Mouse (Mus musculus) limb, embryonic 10.5 days (tissue): ENCODE data around the gene Lancl1. TPM values are rescaled to one million over a fixed set of nuclear protein-coding genes. Genes with fewer than 3 reads are reported as not detected.

Experiments
- DNase-seq: peaks from one replicate; pipeline ENCODE4 v3.0.0-alpha.2; 2017; ENCODE audit warnings: low spot score
- H3K27ac ChIP-seq: fragments of 300-500 bp; sonication (generic); 2 replicates; pipeline ENCODE4 v1.5.1; 2016; ENCODE audit warnings: mild to moderate bottlenecking
- H3K27me3 ChIP-seq: fragments of 300-500 bp; sonication (generic); 2 replicates; pipeline ENCODE4 v1.6.1; 2016; ENCODE audit warnings: low read depth, mild to moderate bottlenecking; ENCODE audit not compliant: poor library complexity, severe bottlenecking
- H3K36me3 ChIP-seq: fragments of 300-500 bp; sonication (generic); 2 replicates; pipeline ENCODE4 v1.6.1; 2016; ENCODE audit warnings: mild to moderate bottlenecking, moderate library complexity
- H3K4me1 ChIP-seq: fragments of 300-500 bp; sonication (generic); 2 replicates; pipeline ENCODE4 v1.6.1; 2016
- H3K4me3 ChIP-seq: fragments of 300-500 bp; sonication (generic); 2 replicates; pipeline ENCODE4 v1.5.1; 2016; ENCODE audit warnings: mild to moderate bottlenecking, moderate library complexity
- H3K9me3 ChIP-seq: fragments of 300-500 bp; sonication (generic); replicated peaks from 2 replicates; pipeline ENCODE4 v1.6.1; 2016; ENCODE audit warnings: mild to moderate bottlenecking
- WGBS: fragments of 180-500 bp; shearing (Covaris S2); methylation state at CpG from one replicate; pipeline ENCODE4 v1.1.7; 2016; 5-methylcytosine and 5-hydroxymethylcytosine counted together
- polyA plus RNA-seq: library from polyadenylated mRNA; unstranded; fragments of >200 nt; fragmentation: Nextera tagmentation; extraction: Ambion mirVana; gene quantifications from 2 replicates; pipeline ENCODE4 v1.2.1, GENCODE M21; 2016

Gene Lancl1
- polyA plus RNA-seq = 73.6 and 84.3 TPM in 2 replicates

GRCm38 (mm10) chr1:67038246-67038987, at the start of gene Lancl1:
TSS of gene Lancl1 (minus strand) at chr1:67038872.
- Histone ChIP-seq H3K27me3 (no peaks in the 10 kb centered on the region), H3K4me3 (peak within 1 kb of the TSS; percentile 72), H3K36me3 (peaks cover 26% of the 10 kb centered on the region), H3K9me3 (no peaks in the 10 kb centered on the region), H3K27ac (peak within 1 kb of the TSS; percentile 85), H3K4me1 (peaks cover 14% of the 10 kb centered on the region)
- DNase-seq = peak; percentile 88
- WGBS = under 1% methylated on average over 41 of the region's 47 CpGs

- Histone ChIP-seq H3K27me3 (no peaks in the 10 kb centered on the region), H3K36me3 (no peaks in the 10 kb centered on the region), H3K27ac (no peak overlapping the region), H3K4me3 (no peak overlapping the region), H3K9me3 (no peaks in the 10 kb centered on the region), H3K4me1 (no peaks in the 10 kb centered on the region)
- no peak for DNase-seq
- WGBS = 91% methylated on average over 7 of the region's 7 CpGs
These were observed 40.5 kb upstream of the Lancl1 start for GRCm38 (mm10) chr1:67079146-67079545.

- no peaks in the 10 kb centered on the region for H3K36me3 ChIP-seq
- no peaks in the 10 kb centered on the region for H3K27me3 ChIP-seq
- no peak overlapping the region for H3K4me3 ChIP-seq
- H3K9me3 ChIP-seq = no peaks in the 10 kb centered on the region
- H3K4me1 ChIP-seq = no peaks in the 10 kb centered on the region
- DNase-seq = no peak
- no peak overlapping the region for H3K27ac ChIP-seq
- 89% methylated on average over 2 of the region's 2 CpGs for WGBS
These were observed 40.0 kb upstream of the Lancl1 start for GRCm38 (mm10) chr1:67078666-67079065.

- Histone ChIP-seq H3K9me3 (no peaks in the 10 kb centered on the region), H3K4me1 (no peaks in the 10 kb centered on the region), H3K27me3 (no peaks in the 10 kb centered on the region), H3K36me3 (no peaks in the 10 kb centered on the region), H3K4me3 (no peak overlapping the region), H3K27ac (no peak overlapping the region)
- WGBS = 78% methylated on average over 2 of the region's 2 CpGs
- no peak for DNase-seq
These were observed 39.1 kb upstream of the Lancl1 start for GRCm38 (mm10) chr1:67077739-67078138.

GRCm38 (mm10) chr1:67067561-67067960, 28.9 kb upstream of the Lancl1 start:
- Histone ChIP-seq H3K4me3 (no peak overlapping the region), H3K27me3 (no peaks in the 10 kb centered on the region), H3K27ac (no peak overlapping the region), H3K4me1 (no peaks in the 10 kb centered on the region), H3K36me3 (no peaks in the 10 kb centered on the region), H3K9me3 (no peaks in the 10 kb centered on the region)
- no peak for DNase-seq
- WGBS = 65% methylated on average over 1 of the region's 1 CpGs

- no peak overlapping the region for H3K27ac ChIP-seq
- H3K4me3 ChIP-seq = no peak overlapping the region
- no peaks in the 10 kb centered on the region for H3K27me3 ChIP-seq
- no peak for DNase-seq
- no peaks in the 10 kb centered on the region for H3K9me3 ChIP-seq
- 84% methylated on average over 9 of the region's 9 CpGs for WGBS
- no peaks in the 10 kb centered on the region for H3K36me3 ChIP-seq
- H3K4me1 ChIP-seq = no peaks in the 10 kb centered on the region
These were observed 26.9 kb upstream of the Lancl1 start for GRCm38 (mm10) chr1:67065347-67066270.

- H3K4me1 ChIP-seq = no peaks in the 10 kb centered on the region
- H3K9me3 ChIP-seq = no peaks in the 10 kb centered on the region
- H3K27me3 ChIP-seq = no peaks in the 10 kb centered on the region
- 11% methylated on average over 7 of the region's 7 CpGs for WGBS
- no peaks in the 10 kb centered on the region for H3K36me3 ChIP-seq
- H3K27ac ChIP-seq = no peak overlapping the region
- H3K4me3 ChIP-seq = no peak overlapping the region
- DNase-seq = peak; percentile 69
These were observed 22.9 kb upstream of the Lancl1 start for GRCm38 (mm10) chr1:67061456-67062085.

GRCm38 (mm10) chr1:67055816-67056215, 17.1 kb upstream of the Lancl1 start:
- no peak overlapping the region for H3K4me3 ChIP-seq
- H3K27ac ChIP-seq = no peak overlapping the region
- H3K27me3 ChIP-seq = no peaks in the 10 kb centered on the region
- no peaks in the 10 kb centered on the region for H3K9me3 ChIP-seq
- H3K36me3 ChIP-seq = no peaks in the 10 kb centered on the region
- 90% methylated on average over 7 of the region's 7 CpGs for whole genome bisulfite sequencing
- no peak for DNase-seq
- peaks cover 11% of the 10 kb centered on the region for H3K4me1 ChIP-seq

GRCm38 (mm10) chr1:67052721-67053120, 14.0 kb upstream of the Lancl1 start:
- H3K27me3 ChIP-seq = no peaks in the 10 kb centered on the region
- H3K27ac ChIP-seq = no peak overlapping the region
- no peaks in the 10 kb centered on the region for H3K9me3 ChIP-seq
- H3K4me1 ChIP-seq = peaks cover 11% of the 10 kb centered on the region
- WGBS = 38% methylated on average over 4 of the region's 4 CpGs
- H3K36me3 ChIP-seq = no peaks in the 10 kb centered on the region
- H3K4me3 ChIP-seq = no peak overlapping the region
- DNase-seq = no peak

- Histone ChIP-seq H3K27ac (no peak overlapping the region), H3K36me3 (no peaks in the 10 kb centered on the region), H3K9me3 (no peaks in the 10 kb centered on the region), H3K4me1 (peaks cover 16% of the 10 kb centered on the region), H3K4me3 (no peak overlapping the region), H3K27me3 (no peaks in the 10 kb centered on the region)
- no peak for DNase-seq
- 75% methylated on average over 1 of the region's 1 CpGs for WGBS
These were observed 10.9 kb upstream of the Lancl1 start for GRCm38 (mm10) chr1:67049600-67049999.

- no peak for DNase-seq
- no peak overlapping the region for H3K27ac ChIP-seq
- H3K27me3 ChIP-seq = no peaks in the 10 kb centered on the region
- H3K9me3 ChIP-seq = no peaks in the 10 kb centered on the region
- no peak overlapping the region for H3K4me3 ChIP-seq
- no peaks in the 10 kb centered on the region for H3K36me3 ChIP-seq
- 78% methylated on average over 4 of the region's 4 CpGs for WGBS
- H3K4me1 ChIP-seq = peaks cover 16% of the 10 kb centered on the region
These were observed 10.0 kb upstream of the Lancl1 start for GRCm38 (mm10) chr1:67048696-67049095.

- no peak overlapping the region for H3K4me3 ChIP-seq
- no peak overlapping the region for H3K27ac ChIP-seq
- no peaks in the 10 kb centered on the region for H3K9me3 ChIP-seq
- no peaks in the 10 kb centered on the region for H3K27me3 ChIP-seq
- no peaks in the 10 kb centered on the region for H3K36me3 ChIP-seq
- peaks cover 9% of the 10 kb centered on the region; the same call in 1 of the 2 replicates for H3K4me1 ChIP-seq
- WGBS = 68% methylated on average over 1 of the region's 1 CpGs
- DNase-seq = no peak
These were observed 6.4 kb upstream of the Lancl1 start for GRCm38 (mm10) chr1:67045100-67045499.

- Histone ChIP-seq H3K4me1 (peaks cover 19% of the 10 kb centered on the region), H3K4me3 (no peak overlapping the region), H3K9me3 (no peaks in the 10 kb centered on the region), H3K27me3 (no peaks in the 10 kb centered on the region), H3K27ac (no peak overlapping the region), H3K36me3 (no peaks in the 10 kb centered on the region)
- 72% methylated on average over 7 of the region's 7 CpGs for WGBS
- DNase-seq = no peak
These were observed 3.9 kb upstream of the Lancl1 start for GRCm38 (mm10) chr1:67042583-67042982.
